Mouse (Mus musculus): Measurements from ENCODE around the gene Kcnn3. TPM values are rescaled to one million over a fixed set of nuclear protein-coding genes. Genes with fewer than 3 reads are reported as not detected.

The Kcnn3 gene
- total RNA-seq, 1 experiment: 0.13 TPM

DNA sequence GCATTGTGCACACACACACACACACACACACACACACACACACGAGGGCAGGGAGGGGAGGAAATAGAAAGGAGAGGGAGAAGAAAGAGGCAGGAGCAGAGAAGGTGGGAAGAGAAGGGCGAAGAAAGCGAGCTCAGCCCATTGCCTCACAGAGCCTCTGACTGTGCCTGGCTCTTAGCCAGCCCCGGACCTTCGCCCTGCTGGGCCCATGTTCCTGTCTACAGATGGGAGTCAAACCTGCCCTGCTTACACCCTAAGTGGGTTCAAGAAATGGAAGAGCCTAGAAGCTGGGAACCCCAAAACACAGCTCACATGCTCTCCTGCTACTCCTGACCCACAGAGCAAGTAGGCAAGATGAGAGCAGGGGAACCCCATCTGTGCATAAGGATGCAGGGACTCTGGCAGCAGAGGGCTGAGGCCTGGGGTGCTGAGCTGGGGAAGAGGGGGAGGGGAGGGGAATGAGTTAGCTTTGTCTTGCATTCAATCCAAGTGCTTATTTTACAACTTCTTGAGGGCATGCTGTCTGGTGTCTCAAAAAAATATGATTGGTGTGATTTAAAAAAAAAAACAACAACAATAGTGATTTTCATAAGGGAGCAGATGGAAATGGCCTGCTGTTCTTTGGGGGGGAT, 105.0 kb downstream of the Kcnn3 start:
- no peaks in the 10 kb centered on the region for H3K9me3 ChIP-seq (ENCODE audit: control insufficient read depth, insufficient read depth, low read depth, low read length)
- TF ChIP-seq HCFC1 (IDR thresholded peaks at IDR 0.05; ENCODE audit: borderline replicate concordance, insufficient read depth, low read length) (no peak), ZNF384 (IDR thresholded peaks at IDR 0.05; ENCODE audit: low read depth, low read length) (no peak), CHD2 (IDR thresholded peaks at IDR 0.05; ENCODE audit: low read depth, low read length) (no peak), MAFK (IDR thresholded peaks at IDR 0.05; ENCODE audit: insufficient read depth, low read depth, low read length) (no peak), ZC3H11A (IDR thresholded peaks at IDR 0.05; ENCODE audit: borderline replicate concordance, low read depth, low read length) (no peak)
- 0 out of 4 replicates have a peak, but pooled peaks cover 0 to 2% of the 10 kb centered on the region in 2 experiments for H3K4me1 ChIP-seq (ENCODE audit: control insufficient read depth in 2 of 2, insufficient read depth in 2 of 2, low read length in 2 of 2, poor library complexity in 1 of 2)
- no peak overlapping the region for H3K27ac ChIP-seq (ENCODE audit: insufficient read depth, low read depth, low read length, poor library complexity, severe bottlenecking)
- no peak overlapping the region for H3K4me3 ChIP-seq (ENCODE audit: insufficient read depth in 1 of 2, low read depth in 1 of 2, low read length in 2 of 2, poor library complexity in 1 of 2, severe bottlenecking in 1 of 2)
- in situ Hi-C loops (cut with MboI; ENCODE audit: low sequenced_read_pairs in 2 of 2, unreplicated experiment in 2 of 2): no loop called here
- DNase-seq (ENCODE audit: low read depth, low spot score): no peak
- H3K9ac ChIP-seq (ENCODE audit: insufficient read depth, low read depth, low read length, poor library complexity, severe bottlenecking): no peak overlapping the region
- no peaks in the 10 kb centered on the region for H3K36me3 ChIP-seq (ENCODE audit: control insufficient read depth, insufficient read depth, low read length, poor library complexity, severe bottlenecking)

DNA sequence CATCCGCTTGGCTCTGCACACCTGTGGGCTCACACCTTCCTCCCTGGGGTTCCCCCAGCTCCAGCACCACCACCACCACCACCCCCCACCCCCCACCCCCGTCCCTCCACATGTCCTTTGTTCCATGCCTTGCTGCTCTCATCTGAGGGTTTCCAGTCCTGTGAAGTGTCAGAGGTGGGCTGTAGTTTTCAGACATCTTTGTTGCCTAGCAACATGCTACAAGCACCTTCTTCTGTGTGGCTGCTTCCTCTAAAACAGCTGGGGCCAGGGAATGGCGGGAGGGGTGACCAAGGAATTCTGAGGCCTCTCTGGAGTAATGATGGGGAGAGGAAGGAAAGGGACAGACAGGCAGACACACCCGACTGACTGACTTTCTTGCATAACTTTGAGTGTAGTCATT, 106.6 kb downstream of the Kcnn3 start:
- H3K27ac ChIP-seq (ENCODE audit: insufficient read depth, low read depth, low read length, poor library complexity, severe bottlenecking): no peak overlapping the region

DNA sequence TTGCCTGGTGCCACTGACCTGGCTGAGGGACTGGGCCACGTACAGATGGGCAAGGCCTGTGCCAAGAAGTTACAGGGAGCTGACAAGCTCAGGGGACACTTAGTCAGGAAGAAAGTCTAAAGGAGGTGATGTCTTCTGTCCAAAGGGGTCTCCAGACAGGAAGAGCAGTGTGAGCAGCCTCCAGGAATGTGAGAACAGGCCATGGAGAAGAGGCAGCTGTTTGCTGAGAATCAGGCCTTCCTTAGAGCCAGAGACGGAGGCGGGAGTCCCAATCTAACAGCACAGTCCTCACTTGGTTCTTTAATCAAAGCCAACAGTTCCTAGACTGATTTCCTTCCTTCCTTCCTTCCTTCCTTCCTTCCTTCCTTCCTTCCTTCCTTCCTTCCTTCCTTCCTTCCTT, 109.8 kb downstream of the Kcnn3 start:
- Histone ChIP-seq H3K9ac (ENCODE audit: insufficient read depth, low read depth, low read length, poor library complexity, severe bottlenecking) (no peak overlapping the region), H3K4me1 (ENCODE audit: control insufficient read depth in 2 of 2, insufficient read depth in 2 of 2, low read length in 2 of 2, poor library complexity in 1 of 2) (no peaks in the 10 kb centered on the region), H3K4me3 (ENCODE audit: insufficient read depth in 1 of 2, low read depth in 1 of 2, low read length in 2 of 2, poor library complexity in 1 of 2, severe bottlenecking in 1 of 2) (no peak overlapping the region), H3K9me3 (ENCODE audit: control insufficient read depth, insufficient read depth, low read depth, low read length) (no peaks in the 10 kb centered on the region), H3K27ac (ENCODE audit: insufficient read depth, low read depth, low read length, poor library complexity, severe bottlenecking) (no peak overlapping the region), H3K36me3 (ENCODE audit: control insufficient read depth, insufficient read depth, low read length, poor library complexity, severe bottlenecking) (no peaks in the 10 kb centered on the region)
- TF ChIP-seq MAFK (IDR thresholded peaks at IDR 0.05; ENCODE audit: insufficient read depth, low read depth, low read length) (no peak), ZNF384 (IDR thresholded peaks at IDR 0.05; ENCODE audit: low read depth, low read length) (no peak), CHD2 (IDR thresholded peaks at IDR 0.05; ENCODE audit: low read depth, low read length) (no peak), ZC3H11A (IDR thresholded peaks at IDR 0.05; ENCODE audit: borderline replicate concordance, low read depth, low read length) (no peak), HCFC1 (IDR thresholded peaks at IDR 0.05; ENCODE audit: borderline replicate concordance, insufficient read depth, low read length) (no peak)
- no peak for DNase-seq (ENCODE audit: low read depth, low spot score)
- in situ Hi-C loops (cut with MboI; ENCODE audit: low sequenced_read_pairs in 2 of 2, unreplicated experiment in 2 of 2): no loop called here

More for the DNA sequence above, 106.6 kb downstream of the Kcnn3 start:
- H3K36me3 ChIP-seq (ENCODE audit: control insufficient read depth, insufficient read depth, low read length, poor library complexity, severe bottlenecking): no peaks in the 10 kb centered on the region
- in situ Hi-C loops (cut with MboI; ENCODE audit: low sequenced_read_pairs in 2 of 2, unreplicated experiment in 2 of 2): no loop called here
- no peak for TF ChIP-seq MAFK (IDR thresholded peaks at IDR 0.05; ENCODE audit: insufficient read depth, low read depth, low read length)
- no peak for TF ChIP-seq HCFC1 (IDR thresholded peaks at IDR 0.05; ENCODE audit: borderline replicate concordance, insufficient read depth, low read length)
- no peak for TF ChIP-seq CHD2 (IDR thresholded peaks at IDR 0.05; ENCODE audit: low read depth, low read length)
- H3K4me1 ChIP-seq (ENCODE audit: control insufficient read depth in 2 of 2, insufficient read depth in 2 of 2, low read length in 2 of 2, poor library complexity in 1 of 2): 0 out of 4 replicates have a peak, but pooled peaks cover 0 to 2% of the 10 kb centered on the region in 2 experiments
- H3K9me3 ChIP-seq (ENCODE audit: control insufficient read depth, insufficient read depth, low read depth, low read length): no peaks in the 10 kb centered on the region
- no peak overlapping the region for H3K4me3 ChIP-seq (ENCODE audit: insufficient read depth in 1 of 2, low read depth in 1 of 2, low read length in 2 of 2, poor library complexity in 1 of 2, severe bottlenecking in 1 of 2)
- no peak overlapping the region for H3K9ac ChIP-seq (ENCODE audit: insufficient read depth, low read depth, low read length, poor library complexity, severe bottlenecking)
- no peak for DNase-seq (ENCODE audit: low read depth, low spot score)

DNA sequence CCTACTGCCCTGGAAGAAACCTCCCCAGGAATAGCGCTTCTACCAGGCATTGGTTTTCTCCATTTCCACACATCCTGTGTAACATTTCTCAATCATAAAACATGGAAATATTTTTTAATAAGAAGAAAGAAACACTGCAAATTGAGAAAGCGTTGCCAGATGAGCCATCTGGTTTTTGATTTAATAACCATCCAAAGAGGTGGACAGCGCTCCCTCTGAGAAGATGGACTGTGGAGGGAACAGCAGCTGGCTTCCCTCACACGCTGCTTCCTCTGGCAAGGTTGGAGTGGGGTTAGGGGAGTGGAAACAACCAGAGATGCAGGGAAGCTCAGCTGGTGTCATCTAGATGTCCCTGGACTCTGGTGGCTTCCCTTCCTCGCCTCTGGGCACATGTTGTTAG, 111.8 kb downstream of the Kcnn3 start:
- Histone ChIP-seq H3K36me3 (ENCODE audit: control insufficient read depth, insufficient read depth, low read length, poor library complexity, severe bottlenecking) (no peaks in the 10 kb centered on the region), H3K4me3 (ENCODE audit: insufficient read depth in 1 of 2, low read depth in 1 of 2, low read length in 2 of 2, poor library complexity in 1 of 2, severe bottlenecking in 1 of 2) (no peak overlapping the region), H3K27ac (ENCODE audit: insufficient read depth, low read depth, low read length, poor library complexity, severe bottlenecking) (no peak overlapping the region), H3K9ac (ENCODE audit: insufficient read depth, low read depth, low read length, poor library complexity, severe bottlenecking) (no peak overlapping the region), H3K9me3 (ENCODE audit: control insufficient read depth, insufficient read depth, low read depth, low read length) (no peaks in the 10 kb centered on the region), H3K4me1 (ENCODE audit: control insufficient read depth in 2 of 2, insufficient read depth in 2 of 2, low read length in 2 of 2, poor library complexity in 1 of 2) (no peaks in the 10 kb centered on the region)
- in situ Hi-C loops (cut with MboI; ENCODE audit: low sequenced_read_pairs in 2 of 2, unreplicated experiment in 2 of 2): no loop called here
- TF ChIP-seq ZC3H11A (IDR thresholded peaks at IDR 0.05; ENCODE audit: borderline replicate concordance, low read depth, low read length): no peak
- no peak for TF ChIP-seq CHD2 (IDR thresholded peaks at IDR 0.05; ENCODE audit: low read depth, low read length)
- TF ChIP-seq MAFK (IDR thresholded peaks at IDR 0.05; ENCODE audit: insufficient read depth, low read depth, low read length): no peak
- no peak for TF ChIP-seq HCFC1 (IDR thresholded peaks at IDR 0.05; ENCODE audit: borderline replicate concordance, insufficient read depth, low read length)
- TF ChIP-seq ZNF384 (IDR thresholded peaks at IDR 0.05; ENCODE audit: low read depth, low read length): no peak
- no peak for DNase-seq (ENCODE audit: low read depth, low spot score)
